Mouse (Mus musculus) stomach, embryonic 15.5 days (tissue): ENCODE data around the gene 1700092M07Rik. TPM values are rescaled to one million over a fixed set of nuclear protein-coding genes. Genes with fewer than 3 reads are reported as not detected.

ENCODE experiments used
- ATAC-seq: fragments of 200-750 bp; cut with Nextera tagmentation; 2 replicates; pipeline ENCODE4 v1.8.0; 2017; ENCODE audit warnings: low read depth, moderate number of reproducible peaks, moderate TSS enrichment; ENCODE audit not compliant: insufficient read depth, low FRiP score
- H3K27ac ChIP-seq: fragments of 300-500 bp; sonication (generic); 2 replicates; pipeline ENCODE4 v1.5.1; 2015; ENCODE audit warnings: mild to moderate bottlenecking, inconsistent platforms
- H3K27me3 ChIP-seq: fragments of 300-500 bp; sonication (generic); replicated peaks from 2 replicates; pipeline ENCODE4 v1.6.1; 2015; ENCODE audit warnings: inconsistent platforms
- H3K36me3 ChIP-seq: fragments of 300-500 bp; sonication (generic); 2 replicates; pipeline ENCODE4 v1.6.1; 2015; ENCODE audit warnings: inconsistent platforms
- H3K4me1 ChIP-seq: fragments of 300-500 bp; sonication (generic); 2 replicates; pipeline ENCODE4 v1.6.1; 2015; ENCODE audit warnings: inconsistent platforms
- H3K4me2 ChIP-seq: fragments of 300-500 bp; sonication (generic); 2 replicates; pipeline ENCODE4 v1.6.1; 2015; ENCODE audit warnings: mild to moderate bottlenecking, inconsistent platforms
- H3K4me3 ChIP-seq: fragments of 300-500 bp; sonication (generic); replicated peaks from 2 replicates; pipeline ENCODE4 v1.5.1; 2015; ENCODE audit warnings: inconsistent platforms
- H3K9ac ChIP-seq: fragments of 300-500 bp; sonication (generic); 2 replicates; pipeline ENCODE4 v1.6.1; 2015; ENCODE audit warnings: inconsistent platforms
- H3K9me3 ChIP-seq: fragments of 300-500 bp; sonication (generic); 2 replicates; pipeline ENCODE4 v1.6.1; 2016; ENCODE audit warnings: inconsistent platforms
- WGBS: fragments of 180-500 bp; shearing (Covaris S2); methylation state at CpG from one replicate; pipeline ENCODE4 v1.1.7; 2015; 5-methylcytosine and 5-hydroxymethylcytosine counted together
- polyA plus RNA-seq: library from polyadenylated mRNA; unstranded; fragments of >200 nt; fragmentation: Nextera tagmentation; extraction: Ambion mirVana; gene quantifications from 2 replicates; pipeline ENCODE4 v1.2.1, GENCODE M21; 2015

The 1700092M07Rik gene
- 1.4 and 1.7 TPM in 2 replicates for polyA plus RNA-seq

- ATAC-seq, result no peak
- Histone ChIP-seq H3K4me1 (peaks cover 23% of the 10 kb centered on the region), H3K9me3 (no peaks in the 10 kb centered on the region), H3K4me3 (peak within 1 kb of the TSS; percentile 98), H3K36me3 (peaks cover 32% of the 10 kb centered on the region), H3K9ac (peak within 1 kb of the TSS; percentile 77; the same call in 1 of the 2 replicates), H3K27ac (peak within 1 kb of the TSS; percentile 98), H3K4me2 (peak within 1 kb of the TSS; percentile 48), H3K27me3 (no peaks in the 10 kb centered on the region)
- 63% methylated on average over 14 of the region's 14 CpGs for WGBS
These were observed at the start of gene 1700092M07Rik for GRCm38 (mm10) chr19:8740603-8741002. Gene 1700092M07Rik, plus strand, starts transcription at chr19:8740718.

GRCm38 (mm10) chr19:8691871-8692539 is 48.5 kb upstream of the 1700092M07Rik start:
- WGBS, result 50% methylated on average over 9 of the region's 9 CpGs
- Histone ChIP-seq H3K27me3 (no peaks in the 10 kb centered on the region), H3K4me3 (no peak overlapping the region), H3K4me1 (no peaks in the 10 kb centered on the region), H3K27ac (no peak overlapping the region), H3K9ac (no peak overlapping the region), H3K9me3 (no peaks in the 10 kb centered on the region), H3K36me3 (no peaks in the 10 kb centered on the region), H3K4me2 (no peak overlapping the region)
- ATAC-seq, result no peak

- H3K9ac ChIP-seq, result no peak overlapping the region
- no peaks in the 10 kb centered on the region for H3K36me3 ChIP-seq
- H3K27me3 ChIP-seq, result no peaks in the 10 kb centered on the region
- 73% methylated on average over 5 of the region's 5 CpGs for WGBS
- no peaks in the 10 kb centered on the region for H3K9me3 ChIP-seq
- no peak for ATAC-seq
- no peak overlapping the region for H3K4me3 ChIP-seq
- no peaks in the 10 kb centered on the region for H3K4me1 ChIP-seq
- H3K4me2 ChIP-seq, result no peak overlapping the region
- H3K27ac ChIP-seq, result no peak overlapping the region
These were observed 47.8 kb upstream of the 1700092M07Rik start for GRCm38 (mm10) chr19:8692740-8693139.

GRCm38 (mm10) chr19:8695330-8695729 is 45.2 kb upstream of the 1700092M07Rik start:
- no peaks in the 10 kb centered on the region for H3K27me3 ChIP-seq
- no peaks in the 10 kb centered on the region for H3K9me3 ChIP-seq
- ATAC-seq, result peak; percentile 72
- 35% methylated on average over 6 of the region's 6 CpGs for WGBS
- no peak overlapping the region for H3K9ac ChIP-seq
- H3K27ac ChIP-seq, result no peak overlapping the region
- H3K36me3 ChIP-seq, result no peaks in the 10 kb centered on the region
- H3K4me1 ChIP-seq, result no peaks in the 10 kb centered on the region
- no peak overlapping the region for H3K4me3 ChIP-seq
- no peak overlapping the region for H3K4me2 ChIP-seq

GRCm38 (mm10) chr19:8699652-8700051 is 40.9 kb upstream of the 1700092M07Rik start:
- no peaks in the 10 kb centered on the region for H3K9me3 ChIP-seq
- no peaks in the 10 kb centered on the region for H3K27me3 ChIP-seq
- H3K36me3 ChIP-seq, result no peaks in the 10 kb centered on the region
- no peak overlapping the region for H3K27ac ChIP-seq
- no peak for ATAC-seq
- H3K4me1 ChIP-seq, result no peaks in the 10 kb centered on the region
- WGBS, result 72% methylated on average over 9 of the region's 9 CpGs
- H3K4me2 ChIP-seq, result no peak overlapping the region
- no peak overlapping the region for H3K4me3 ChIP-seq
- no peak overlapping the region for H3K9ac ChIP-seq

- Histone ChIP-seq H3K4me3 (no peak overlapping the region), H3K9me3 (no peaks in the 10 kb centered on the region), H3K36me3 (peaks cover 6% of the 10 kb centered on the region), H3K9ac (no peak overlapping the region), H3K4me1 (no peaks in the 10 kb centered on the region), H3K4me2 (no peak overlapping the region), H3K27ac (no peak overlapping the region), H3K27me3 (no peaks in the 10 kb centered on the region)
- 64% methylated on average over 3 of the region's 3 CpGs for WGBS
- ATAC-seq, result no peak
These were observed 38.1 kb upstream of the 1700092M07Rik start for GRCm38 (mm10) chr19:8702458-8702857.

- H3K9ac ChIP-seq, result no peak overlapping the region
- no peaks in the 10 kb centered on the region for H3K9me3 ChIP-seq
- no peaks in the 10 kb centered on the region for H3K27me3 ChIP-seq
- no peak overlapping the region for H3K4me3 ChIP-seq
- no peaks in the 10 kb centered on the region for H3K4me1 ChIP-seq
- ATAC-seq, result no peak
- no peak overlapping the region for H3K4me2 ChIP-seq
- H3K27ac ChIP-seq, result no peak overlapping the region
- 65% methylated on average over 3 of the region's 4 CpGs for whole genome bisulfite sequencing
- H3K36me3 ChIP-seq, result peaks cover 17% of the 10 kb centered on the region
These were observed 36.9 kb upstream of the 1700092M07Rik start for GRCm38 (mm10) chr19:8703571-8703970.

- Histone ChIP-seq H3K27me3 (no peaks in the 10 kb centered on the region), H3K9ac (no peak overlapping the region), H3K4me3 (no peak overlapping the region), H3K9me3 (no peaks in the 10 kb centered on the region), H3K27ac (peak overlapping the region; percentile 44; the same call in 1 of the 2 replicates), H3K4me1 (0 out of 2 replicates have a peak, but pooled peaks cover 3% of the 10 kb centered on the region), H3K4me2 (no peak overlapping the region), H3K36me3 (peaks cover 29% of the 10 kb centered on the region)
- WGBS, result 75% methylated on average over 6 of the region's 6 CpGs
- ATAC-seq, result no peak
These were observed 35.4 kb upstream of the 1700092M07Rik start for GRCm38 (mm10) chr19:8705026-8705708.

GRCm38 (mm10) chr19:8706132-8706667 is 34.3 kb upstream of the 1700092M07Rik start:
- H3K4me3 ChIP-seq, result no peak overlapping the region
- H3K9me3 ChIP-seq, result no peaks in the 10 kb centered on the region
- H3K4me1 ChIP-seq, result 0 out of 2 replicates have a peak, but pooled peaks cover 3% of the 10 kb centered on the region
- H3K9ac ChIP-seq, result no peak overlapping the region
- 68% methylated on average over 6 of the region's 7 CpGs for WGBS
- H3K4me2 ChIP-seq, result no peak overlapping the region
- no peak for ATAC-seq
- H3K36me3 ChIP-seq, result peaks cover 32% of the 10 kb centered on the region
- H3K27ac ChIP-seq, result no peak overlapping the region; the same call in 1 of the 2 replicates
- H3K27me3 ChIP-seq, result no peaks in the 10 kb centered on the region

- Histone ChIP-seq H3K4me1 (peaks cover 9% of the 10 kb centered on the region), H3K9ac (no peak overlapping the region), H3K4me3 (no peak overlapping the region), H3K27me3 (no peaks in the 10 kb centered on the region), H3K9me3 (no peaks in the 10 kb centered on the region), H3K27ac (no peak overlapping the region), H3K36me3 (peaks cover 32% of the 10 kb centered on the region), H3K4me2 (no peak overlapping the region)
- WGBS, result 89% methylated on average over 7 of the region's 7 CpGs
- ATAC-seq, result no peak
These were observed 33.6 kb upstream of the 1700092M07Rik start for GRCm38 (mm10) chr19:8706930-8707329.

GRCm38 (mm10) chr19:8708954-8709353 is 31.6 kb upstream of the 1700092M07Rik start:
- Histone ChIP-seq H3K4me2 (no peak overlapping the region), H3K27ac (no peak overlapping the region), H3K4me1 (peaks cover 15% of the 10 kb centered on the region), H3K4me3 (no peak overlapping the region), H3K9me3 (no peaks in the 10 kb centered on the region), H3K27me3 (no peaks in the 10 kb centered on the region), H3K9ac (no peak overlapping the region), H3K36me3 (peaks cover 32% of the 10 kb centered on the region)
- no peak for ATAC-seq
- 86% methylated on average over 8 of the region's 8 CpGs for WGBS

- no peak for ATAC-seq
- peak overlapping the region; percentile 48; the same call in 1 of the 2 replicates for H3K27ac ChIP-seq
These were observed 30.5 kb upstream of the 1700092M07Rik start for GRCm38 (mm10) chr19:8710057-8710456.

More at GRCm38 (mm10) chr19:8710057-8710456, 30.5 kb upstream of the 1700092M07Rik start:
- H3K9ac ChIP-seq, result no peak overlapping the region
- 79% methylated on average over 2 of the region's 2 CpGs for WGBS
- H3K4me3 ChIP-seq, result no peak overlapping the region
- no peaks in the 10 kb centered on the region for H3K27me3 ChIP-seq
- no peak overlapping the region for H3K4me2 ChIP-seq
- peaks cover 32% of the 10 kb centered on the region for H3K36me3 ChIP-seq
- H3K9me3 ChIP-seq, result no peaks in the 10 kb centered on the region
- peaks cover 19% of the 10 kb centered on the region for H3K4me1 ChIP-seq
